Mouse (Mus musculus) limb, embryonic 13.5 days (tissue): Measurements from ENCODE around the gene Rora. TPM values are rescaled to one million over a fixed set of nuclear protein-coding genes. Genes with fewer than 3 reads are reported as not detected.

Source experiments
- ATAC-seq: fragments of 200-750 bp; cut with Nextera tagmentation; 2 replicates; pipeline ENCODE4 v1.8.0; 2017; ENCODE audit warnings: low read depth, moderate number of reproducible peaks, moderate TSS enrichment; ENCODE audit not compliant: low FRiP score
- H3K27ac ChIP-seq: fragments of 300-500 bp; sonication (generic); 2 replicates; pipeline ENCODE4 v1.5.1; 2015; ENCODE audit warnings: inconsistent platforms, mild to moderate bottlenecking, moderate library complexity
- H3K27me3 ChIP-seq: fragments of 300-500 bp; sonication (generic); 2 replicates; pipeline ENCODE4 v1.6.1; 2015; ENCODE audit warnings: mild to moderate bottlenecking, inconsistent platforms
- H3K36me3 ChIP-seq: fragments of 300-500 bp; sonication (generic); 2 replicates; pipeline ENCODE4 v1.6.1; 2015; ENCODE audit warnings: inconsistent platforms, mild to moderate bottlenecking, moderate library complexity
- H3K4me1 ChIP-seq: fragments of 300-500 bp; sonication (generic); 2 replicates; pipeline ENCODE4 v1.6.1; 2015; ENCODE audit warnings: inconsistent platforms
- H3K4me2 ChIP-seq: fragments of 300-500 bp; sonication (generic); replicated peaks from 2 replicates; pipeline ENCODE4 v1.6.1; 2015; ENCODE audit warnings: inconsistent platforms, mild to moderate bottlenecking, moderate library complexity
- H3K4me3 ChIP-seq: fragments of 300-500 bp; sonication (generic); 2 replicates; pipeline ENCODE4 v1.5.1; 2015; ENCODE audit warnings: moderate library complexity, mild to moderate bottlenecking, inconsistent platforms
- H3K9ac ChIP-seq: fragments of 300-500 bp; sonication (generic); 2 replicates; pipeline ENCODE4 v1.6.1; 2015; ENCODE audit warnings: mild to moderate bottlenecking, inconsistent platforms
- H3K9me3 ChIP-seq: fragments of 300-500 bp; sonication (generic); 2 replicates; pipeline ENCODE4 v1.6.1; 2016; ENCODE audit warnings: inconsistent platforms
- WGBS: fragments of 180-500 bp; shearing (Covaris S2); methylation state at CpG from one replicate; pipeline ENCODE4 v1.1.7; 2015; 5-methylcytosine and 5-hydroxymethylcytosine counted together
- polyA plus RNA-seq: library from polyadenylated mRNA; unstranded; fragments of >200 nt; fragmentation: Nextera tagmentation; extraction: Ambion mirVana; gene quantifications from 2 replicates; pipeline ENCODE4 v1.2.1, GENCODE M21; 2015

The Rora gene
- polyA plus RNA-seq, 1 experiment from 2014 or later: 9.6 TPM

GRCm38 (mm10) chr9:69372871-69373270 is 719.3 kb downstream of the Rora start:
- no peak overlapping the region for H3K9ac ChIP-seq
- no peaks in the 10 kb centered on the region for H3K4me1 ChIP-seq
- H3K27ac ChIP-seq: no peak overlapping the region
- H3K27me3 ChIP-seq: 0 out of 2 replicates have a peak, but pooled peaks cover 4% of the 10 kb centered on the region
- H3K4me2 ChIP-seq: no peak overlapping the region
- no peak for ATAC-seq
- WGBS: 54% methylated on average over 4 of the region's 4 CpGs
- peaks cover 25% of the 10 kb centered on the region for H3K36me3 ChIP-seq
- H3K4me3 ChIP-seq: no peak overlapping the region
- no peaks in the 10 kb centered on the region for H3K9me3 ChIP-seq

- no peak overlapping the region for H3K9ac ChIP-seq
- 76% methylated on average over 4 of the region's 4 CpGs for WGBS
- no peaks in the 10 kb centered on the region for H3K27me3 ChIP-seq
- H3K9me3 ChIP-seq: no peaks in the 10 kb centered on the region
- no peak for ATAC-seq
- no peak overlapping the region for H3K27ac ChIP-seq
- no peak overlapping the region for H3K4me2 ChIP-seq
- H3K4me3 ChIP-seq: no peak overlapping the region
- H3K4me1 ChIP-seq: peaks cover 4% of the 10 kb centered on the region; the same call in 1 of the 2 replicates
- peaks cover 32% of the 10 kb centered on the region for H3K36me3 ChIP-seq
Observed at GRCm38 (mm10) chr9:69376982-69377653, 723.5 kb downstream of the Rora start.

GRCm38 (mm10) chr9:69377654-69378045 is 724.1 kb downstream of the Rora start:
- no peaks in the 10 kb centered on the region for H3K9me3 ChIP-seq
- H3K4me2 ChIP-seq: no peak overlapping the region
- ATAC-seq: no peak
- peaks cover 32% of the 10 kb centered on the region for H3K36me3 ChIP-seq
- no peaks in the 10 kb centered on the region for H3K27me3 ChIP-seq
- WGBS: 84% methylated on average over 3 of the region's 3 CpGs
- peaks cover 5% of the 10 kb centered on the region; the same call in 1 of the 2 replicates for H3K4me1 ChIP-seq
- H3K4me3 ChIP-seq: no peak overlapping the region
- H3K27ac ChIP-seq: no peak overlapping the region
- no peak overlapping the region for H3K9ac ChIP-seq

GRCm38 (mm10) chr9:69380546-69380945 is 727.0 kb downstream of the Rora start:
- H3K4me3 ChIP-seq: no peak overlapping the region
- H3K36me3 ChIP-seq: peaks cover 32% of the 10 kb centered on the region
- H3K27ac ChIP-seq: no peak overlapping the region
- WGBS: 74% methylated on average over 1 of the region's 1 CpGs
- H3K9ac ChIP-seq: no peak overlapping the region
- H3K9me3 ChIP-seq: no peaks in the 10 kb centered on the region
- no peak for ATAC-seq
- peaks cover 13% of the 10 kb centered on the region for H3K4me1 ChIP-seq
- no peak overlapping the region for H3K4me2 ChIP-seq
- no peaks in the 10 kb centered on the region for H3K27me3 ChIP-seq

- 58% methylated on average over 7 of the region's 7 CpGs for WGBS
- Histone ChIP-seq H3K4me3 (no peak overlapping the region), H3K27ac (no peak overlapping the region), H3K4me2 (no peak overlapping the region), H3K9ac (no peak overlapping the region), H3K27me3 (no peaks in the 10 kb centered on the region), H3K9me3 (no peaks in the 10 kb centered on the region), H3K36me3 (peaks cover 21% of the 10 kb centered on the region), H3K4me1 (peaks cover 13% of the 10 kb centered on the region)
- no peak for ATAC-seq
Observed at GRCm38 (mm10) chr9:69381741-69382140, 728.2 kb downstream of the Rora start.

- peaks cover 13% of the 10 kb centered on the region for H3K4me1 ChIP-seq
- H3K36me3 ChIP-seq: 0 out of 2 replicates have a peak, but pooled peaks cover under 1% of the 10 kb centered on the region
- H3K9ac ChIP-seq: no peak overlapping the region
- no peak for ATAC-seq
- WGBS: 82% methylated on average over 17 of the region's 17 CpGs
- H3K27me3 ChIP-seq: no peaks in the 10 kb centered on the region
- H3K4me2 ChIP-seq: no peak overlapping the region
- no peak overlapping the region for H3K27ac ChIP-seq
- H3K4me3 ChIP-seq: no peak overlapping the region
- no peaks in the 10 kb centered on the region for H3K9me3 ChIP-seq
Observed at GRCm38 (mm10) chr9:69384475-69384874, 730.9 kb downstream of the Rora start.

GRCm38 (mm10) chr9:69384905-69385304 is 731.3 kb downstream of the Rora start:
- WGBS: 45% methylated on average over 1 of the region's 1 CpGs
- Histone ChIP-seq H3K9me3 (no peaks in the 10 kb centered on the region), H3K4me1 (peaks cover 13% of the 10 kb centered on the region), H3K4me3 (no peak overlapping the region), H3K36me3 (no peaks in the 10 kb centered on the region), H3K27me3 (no peaks in the 10 kb centered on the region), H3K27ac (no peak overlapping the region), H3K4me2 (no peak overlapping the region), H3K9ac (no peak overlapping the region)
- ATAC-seq: no peak

- Histone ChIP-seq H3K4me2 (no peak overlapping the region), H3K36me3 (no peaks in the 10 kb centered on the region), H3K4me3 (no peak overlapping the region), H3K27me3 (no peaks in the 10 kb centered on the region), H3K9ac (no peak overlapping the region), H3K27ac (no peak overlapping the region), H3K9me3 (no peaks in the 10 kb centered on the region), H3K4me1 (peaks cover 15% of the 10 kb centered on the region; the same call in 1 of the 2 replicates)
- WGBS: 87% methylated on average over 4 of the region's 4 CpGs
- ATAC-seq: no peak
Observed at GRCm38 (mm10) chr9:69387296-69387695, 733.7 kb downstream of the Rora start.

- no peak overlapping the region for H3K27ac ChIP-seq
- H3K36me3 ChIP-seq: no peaks in the 10 kb centered on the region
- no peak for ATAC-seq
- no peak overlapping the region for H3K4me3 ChIP-seq
- H3K9ac ChIP-seq: no peak overlapping the region
- H3K4me2 ChIP-seq: no peak overlapping the region
- H3K27me3 ChIP-seq: no peaks in the 10 kb centered on the region
- H3K9me3 ChIP-seq: no peaks in the 10 kb centered on the region
- 0 out of 2 replicates have a peak, but pooled peaks cover 7% of the 10 kb centered on the region for H3K4me1 ChIP-seq
- 66% methylated on average over 4 of the region's 4 CpGs for WGBS
Observed at GRCm38 (mm10) chr9:69390631-69391030, 737.0 kb downstream of the Rora start.

GRCm38 (mm10) chr9:69394234-69394633 is 740.6 kb downstream of the Rora start:
- H3K9me3 ChIP-seq: no peaks in the 10 kb centered on the region
- H3K9ac ChIP-seq: no peak overlapping the region
- no peaks in the 10 kb centered on the region for H3K36me3 ChIP-seq
- H3K27me3 ChIP-seq: no peaks in the 10 kb centered on the region
- no peak for ATAC-seq
- H3K4me1 ChIP-seq: peaks cover 16% of the 10 kb centered on the region
- H3K4me3 ChIP-seq: no peak overlapping the region
- no peak overlapping the region for H3K27ac ChIP-seq
- WGBS: 84% methylated on average over 5 of the region's 5 CpGs
- no peak overlapping the region for H3K4me2 ChIP-seq

- 64% methylated on average over 2 of the region's 2 CpGs for WGBS
- peak; percentile 53 for ATAC-seq
Observed at GRCm38 (mm10) chr9:69397432-69397759, 743.8 kb downstream of the Rora start.

GRCm38 (mm10) chr9:69397760-69398452 is 744.3 kb downstream of the Rora start, which contains the start of gene Ice2:
TSS of gene Ice2 (plus strand) at chr9:69397906.
- peak; percentile 88 for ATAC-seq
- peak within 1 kb of the TSS; percentile 83 for H3K4me2 ChIP-seq
- no peaks in the 10 kb centered on the region for H3K9me3 ChIP-seq
- peaks cover 10% of the 10 kb centered on the region for H3K4me1 ChIP-seq
- H3K9ac ChIP-seq: peak within 1 kb of the TSS; percentile 82
- H3K4me3 ChIP-seq: peak within 1 kb of the TSS; percentile 71
- peak within 1 kb of the TSS; percentile 91 for H3K27ac ChIP-seq
- WGBS: under 1% methylated on average over 43 of the region's 53 CpGs
- H3K27me3 ChIP-seq: no peaks in the 10 kb centered on the region
- 0 out of 2 replicates have a peak, but pooled peaks cover 3% of the 10 kb centered on the region for H3K36me3 ChIP-seq

More at GRCm38 (mm10) chr9:69397432-69397759, 743.8 kb downstream of the Rora start:
- Histone ChIP-seq H3K9ac (peak overlapping the region; percentile 82), H3K9me3 (no peaks in the 10 kb centered on the region), H3K4me3 (peak overlapping the region; percentile 71), H3K36me3 (0 out of 2 replicates have a peak, but pooled peaks cover 3% of the 10 kb centered on the region), H3K4me1 (peaks cover 10% of the 10 kb centered on the region), H3K4me2 (peak overlapping the region; percentile 83), H3K27me3 (no peaks in the 10 kb centered on the region), H3K27ac (peak overlapping the region; percentile 91)
